Mouse (Mus musculus) right cerebral cortex, postnatal 4 days (tissue): ENCODE data around the gene Tmem100.
A peak's percentile ranks its signal among the peaks of the same experiment; 100 is the strongest.

Experiments used
- DNase-seq: peaks from one replicate; pipeline ENCODE4 v3.0.0-alpha.2; 2022

Gene Tmem100

GRCm38 (mm10) chr11:90029841-90030398 is at the start of gene Tmem100:
Tmem100 (plus strand) TSS chr11:90030348.
- DNase-seq: no peak

DNA sequence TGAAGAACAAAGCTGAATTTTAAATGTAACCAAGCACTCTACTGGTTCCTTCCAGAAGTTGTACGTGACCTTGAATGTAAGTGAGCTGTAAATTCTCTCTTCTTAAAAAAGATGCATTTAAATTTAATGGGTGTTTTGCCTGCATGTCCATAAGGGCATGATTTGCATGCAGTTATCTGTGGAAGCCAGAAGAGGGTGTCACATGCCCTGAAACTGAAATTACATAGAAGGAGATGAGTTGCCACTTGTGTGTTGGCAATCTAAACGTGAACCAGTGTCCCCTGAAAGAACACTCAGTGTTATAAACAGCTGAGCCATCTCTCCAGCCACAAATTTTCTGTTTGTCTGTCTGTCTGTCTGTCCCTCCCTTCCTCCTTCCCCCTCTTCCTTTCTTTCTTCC is 47.2 kb upstream of the Tmem100 start:
- no peak for DNase-seq

DNA sequence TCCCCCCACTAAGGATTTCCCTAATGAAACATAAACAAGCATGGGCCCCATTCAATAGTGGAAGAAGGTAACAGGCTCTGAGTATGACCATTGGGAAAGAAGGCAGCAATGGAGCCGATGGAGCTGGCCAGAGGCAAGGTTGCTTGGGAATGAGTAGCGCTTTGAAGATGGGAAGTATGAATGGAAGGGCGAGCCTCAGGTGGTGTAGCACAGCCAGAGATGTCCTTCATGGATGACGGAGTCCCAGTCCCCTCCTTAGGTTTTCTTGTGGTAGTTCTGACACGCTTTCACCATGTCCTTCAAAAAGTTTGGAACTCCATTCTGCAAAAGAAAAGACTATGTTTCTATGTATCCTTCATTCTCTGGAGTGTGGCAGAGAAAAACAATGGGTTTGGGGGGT is 45.7 kb upstream of the Tmem100 start:
- DNase-seq: no peak

DNA sequence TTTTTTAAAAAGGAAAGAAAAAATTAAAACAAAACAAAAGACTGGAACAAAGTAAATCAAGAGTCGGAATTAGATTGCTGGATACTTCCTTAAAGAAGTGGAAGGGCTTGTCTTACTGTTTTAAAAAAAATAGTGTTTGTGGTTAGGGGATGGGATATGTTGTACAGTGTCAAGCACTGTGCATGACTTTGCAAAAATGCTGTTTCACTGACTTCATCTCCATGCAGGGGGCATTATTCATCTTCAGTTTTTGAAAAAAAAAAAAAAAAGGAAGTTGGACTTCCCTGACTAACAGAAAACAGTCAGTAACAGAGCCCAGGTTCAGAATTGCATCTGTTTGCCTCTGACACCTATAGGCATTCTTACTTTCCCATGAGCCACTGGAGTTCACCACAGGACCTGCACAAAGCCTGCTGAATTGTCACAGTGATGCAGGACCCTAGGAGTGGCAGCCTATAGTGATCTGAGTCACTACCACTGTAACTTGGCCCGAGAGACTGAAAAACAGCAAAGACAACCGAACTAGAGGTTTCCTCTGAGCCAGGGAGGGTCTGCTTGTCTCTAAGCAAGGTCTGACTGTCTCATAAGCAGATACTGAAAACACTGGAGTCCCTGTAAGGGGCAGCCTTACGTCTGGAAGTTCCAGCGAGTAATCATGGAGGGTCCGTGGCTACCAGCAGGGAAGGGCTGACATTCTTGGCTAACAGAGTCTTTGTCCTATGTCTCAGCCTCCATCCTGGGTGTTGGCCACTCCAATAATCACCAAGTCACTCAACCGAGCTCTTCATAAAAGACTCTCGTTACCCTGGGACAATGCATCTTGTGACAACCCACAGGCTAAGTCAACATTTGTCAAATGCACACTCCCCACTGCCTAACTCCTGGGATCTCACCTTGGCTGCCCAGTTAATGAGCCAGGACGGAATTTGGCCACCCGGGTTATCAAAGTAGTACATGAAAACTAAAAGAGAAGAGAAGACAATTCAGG is 44.7 kb upstream of the Tmem100 start:
- no peak for DNase-seq

- DNase-seq: no peak
These were observed 43.6 kb upstream of the Tmem100 start for GRCm38 (mm10) chr11:89986516-89986915.

DNA sequence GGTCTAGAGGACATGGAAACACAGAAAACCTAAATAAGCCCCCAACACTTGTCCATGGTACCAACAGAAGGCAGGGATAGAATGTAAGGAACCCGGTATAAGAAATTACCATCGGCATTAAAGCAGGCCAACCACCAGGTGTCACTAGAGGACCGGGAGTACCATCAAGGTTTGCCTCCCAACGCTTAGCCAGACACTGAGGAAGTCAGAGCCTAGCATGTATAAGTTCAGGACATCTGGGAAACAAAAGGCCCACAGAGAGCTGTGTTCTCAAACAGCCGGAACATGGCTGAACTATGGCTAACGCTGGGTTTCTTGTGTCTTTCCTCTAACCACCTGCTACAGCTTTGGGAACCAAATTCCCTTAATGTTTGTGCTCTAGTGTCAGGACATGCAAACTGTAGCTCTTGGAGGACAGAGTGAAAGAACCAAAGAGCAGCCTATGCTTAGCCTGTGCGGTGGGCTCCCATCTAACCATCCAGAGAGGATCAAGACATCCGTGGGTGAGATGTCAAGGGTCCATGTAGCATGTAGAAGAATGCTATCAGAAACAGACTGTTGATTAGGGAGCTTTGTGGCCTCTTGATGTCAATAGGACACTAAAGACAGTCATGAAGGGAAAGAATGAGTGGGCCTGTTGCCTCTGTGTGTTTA is 41.1 kb upstream of the Tmem100 start:
- peak; percentile 81 for DNase-seq

DNA sequence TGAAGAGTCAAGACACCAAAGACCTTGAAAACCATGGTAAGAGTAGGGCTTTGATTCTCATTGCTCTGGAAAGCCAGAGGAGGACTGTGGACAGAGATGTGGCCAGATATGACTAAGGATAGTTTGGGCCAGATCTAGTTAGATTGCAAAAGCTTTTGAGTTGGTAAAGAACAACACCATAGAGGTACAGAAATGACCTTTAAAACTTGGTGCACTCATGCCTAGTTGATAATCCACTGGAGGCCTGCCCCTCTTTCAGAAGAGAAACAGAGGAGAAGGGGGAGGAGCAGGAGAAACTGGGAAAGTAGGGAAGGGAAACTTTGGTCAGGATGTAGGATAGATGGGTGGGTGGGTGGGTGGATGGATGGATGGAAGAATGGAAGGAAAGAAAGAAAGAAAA is 38.5 kb upstream of the Tmem100 start:
- DNase-seq: no peak

- no peak for DNase-seq
These were observed 35.4 kb upstream of the Tmem100 start for GRCm38 (mm10) chr11:89994706-89995105.

- no peak for DNase-seq
These were observed 34.6 kb upstream of the Tmem100 start for GRCm38 (mm10) chr11:89995596-89995995.

DNA sequence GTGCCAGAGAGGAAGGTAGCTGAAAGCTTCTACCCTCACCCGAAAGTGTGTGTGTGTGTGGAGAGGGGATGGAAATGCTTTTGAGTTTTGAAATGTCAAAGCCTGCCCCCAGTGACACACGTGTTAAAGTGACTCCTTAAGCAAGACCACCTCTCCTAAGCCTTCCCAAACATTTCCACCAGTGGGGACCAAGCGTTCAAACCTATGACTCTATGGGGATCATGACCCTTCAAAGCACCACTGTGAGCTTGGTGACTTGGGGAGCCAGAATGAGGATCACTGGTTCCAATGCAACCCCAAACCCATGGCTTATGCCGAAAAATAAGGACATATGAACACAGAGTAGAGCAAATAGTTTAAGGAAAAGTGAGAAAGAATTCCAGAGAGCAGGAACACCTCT is 33.7 kb upstream of the Tmem100 start:
- DNase-seq: no peak

GRCm38 (mm10) chr11:89996856-89997255 is 33.3 kb upstream of the Tmem100 start:
- DNase-seq: no peak

DNA sequence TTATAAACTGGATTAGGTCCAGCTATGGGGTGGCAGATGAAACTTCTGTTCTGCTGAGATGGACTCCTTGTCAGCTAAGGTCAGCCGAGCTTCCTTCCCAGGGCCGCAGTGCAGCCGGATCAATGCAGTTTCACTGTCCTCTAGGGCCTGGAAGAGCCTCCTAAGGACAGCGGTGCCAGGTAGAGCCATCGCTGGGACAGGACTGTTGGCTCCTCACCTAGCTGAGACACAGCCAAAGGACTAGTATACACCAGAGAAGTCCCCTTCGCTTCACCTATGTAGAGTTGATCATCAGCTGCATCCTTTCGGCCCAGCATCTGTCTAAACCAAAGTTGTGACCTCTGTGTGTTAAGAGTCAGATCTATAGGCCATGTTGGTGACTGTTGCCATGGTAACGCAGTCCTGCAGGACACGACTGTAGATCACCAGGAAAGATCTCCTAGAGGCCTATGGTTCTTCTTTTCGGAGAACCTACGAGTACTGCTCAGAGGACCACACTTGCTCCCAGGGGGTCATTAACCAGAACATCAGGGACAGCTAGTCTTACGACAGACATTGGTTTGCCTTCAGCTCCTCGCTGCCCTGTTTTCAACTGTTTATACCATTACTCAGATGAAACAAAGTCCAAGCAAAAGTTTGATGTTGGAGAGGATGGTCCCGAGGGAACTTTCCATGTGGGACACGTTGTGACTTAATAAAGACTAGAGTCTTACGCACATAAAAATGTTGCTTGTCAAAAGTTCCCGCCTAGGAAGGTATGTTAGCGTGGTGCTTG is 31.0 kb upstream of the Tmem100 start:
- no peak for DNase-seq

DNA sequence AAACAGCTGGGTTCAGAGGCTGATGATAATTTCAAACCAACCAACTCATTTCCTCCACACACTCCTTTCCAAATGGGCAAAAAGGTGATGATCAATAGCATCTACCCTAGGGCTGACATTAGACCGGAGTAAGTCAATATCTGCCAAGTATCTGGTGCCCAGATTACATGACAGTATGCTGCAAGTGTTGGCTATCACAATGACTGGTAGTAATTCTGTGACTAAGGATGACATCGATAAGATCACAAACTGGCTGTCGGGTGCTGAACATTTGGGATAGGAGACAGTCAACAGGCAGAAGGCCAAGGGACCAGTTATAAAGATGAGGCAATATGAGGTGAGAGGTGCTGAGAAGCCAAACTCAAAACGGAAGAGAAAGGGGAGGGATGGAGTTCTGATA is 29.5 kb upstream of the Tmem100 start:
- no peak for DNase-seq

- no peak for DNase-seq
These were observed 28.5 kb upstream of the Tmem100 start for GRCm38 (mm10) chr11:90001396-90002230.

DNA sequence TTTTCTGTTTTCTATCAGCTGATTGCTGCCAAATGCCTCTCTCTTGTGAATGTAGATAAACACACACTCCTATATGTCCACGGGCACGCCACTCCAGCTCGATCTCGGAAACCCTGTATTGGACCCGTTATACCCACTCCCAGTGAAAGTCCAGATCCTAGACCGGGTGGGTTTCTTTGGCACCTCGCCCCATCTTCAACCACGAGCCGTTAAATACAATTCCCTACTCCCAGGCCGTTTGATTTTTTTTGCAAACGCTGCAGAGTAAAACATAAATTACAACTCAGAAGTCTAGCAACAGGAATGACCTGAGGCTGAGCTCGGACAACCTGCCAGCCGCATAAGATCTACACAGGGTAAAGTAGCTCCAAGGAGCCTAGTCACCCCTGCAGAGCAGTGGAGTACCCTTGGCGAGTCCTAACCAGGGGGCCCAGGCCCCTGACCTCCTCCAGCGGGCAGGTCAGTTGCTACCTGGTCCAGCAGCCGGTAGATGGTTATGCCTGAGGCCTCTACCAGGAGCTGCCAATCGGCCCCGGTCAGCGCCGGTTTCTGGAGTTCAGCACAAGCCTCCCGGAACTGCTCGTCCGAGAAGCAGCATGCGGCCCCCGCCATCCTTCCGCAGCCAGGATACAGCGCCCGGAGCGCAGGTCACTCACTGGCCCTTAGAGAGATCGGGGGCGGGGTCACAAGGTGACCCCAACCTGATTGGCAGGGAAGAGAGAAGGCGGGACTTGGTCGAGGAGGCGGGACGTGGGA is 27.7 kb upstream of the Tmem100 start, which contains the start of gene Pctp:
Gene Pctp, minus strand, starts transcription at position 664 of the 756 bp plus-strand sequence.
- peak; percentile 21 for DNase-seq

- DNase-seq: no peak
These were observed 27.2 kb upstream of the Tmem100 start for GRCm38 (mm10) chr11:90002987-90003348.

GRCm38 (mm10) chr11:90003386-90003785 is 26.8 kb upstream of the Tmem100 start:
- DNase-seq: no peak

- DNase-seq: no peak
These were observed 24.0 kb upstream of the Tmem100 start for GRCm38 (mm10) chr11:90006111-90006510.

- DNase-seq: no peak
These were observed 22.2 kb upstream of the Tmem100 start for GRCm38 (mm10) chr11:90007791-90008531.

GRCm38 (mm10) chr11:90013657-90014056 is 16.5 kb upstream of the Tmem100 start:
- no peak for DNase-seq
